Mouse (Mus musculus): ENCODE measurements around the gene Gna13.

DNA sequence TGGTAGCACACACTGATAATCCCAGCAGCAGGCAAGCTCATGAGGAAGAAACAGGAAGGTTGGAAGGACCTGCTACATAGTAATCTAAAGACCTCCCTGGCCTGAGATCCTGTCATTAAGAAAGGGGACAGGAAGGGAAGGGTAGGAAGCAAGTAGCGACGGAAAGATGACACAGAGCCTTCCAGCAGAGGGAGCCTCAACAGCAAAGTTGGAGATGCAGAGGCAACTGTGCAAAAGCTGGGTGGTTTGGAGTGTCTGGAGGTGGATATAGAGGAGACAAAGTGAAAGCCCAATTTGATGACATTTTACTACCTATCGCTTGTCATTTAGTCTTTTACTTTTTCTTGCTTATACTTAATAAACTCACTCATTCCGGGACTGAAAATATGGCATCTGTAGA lies 45.7 kb upstream of the Gna13 start:
- TF ChIP-seq POLR2A (IDR thresholded peaks at IDR 0.05; ENCODE audit: insufficient read depth, low read length) (no peak), EP300 (IDR thresholded peaks at IDR 0.05; ENCODE audit: insufficient read depth, low read depth, low read length) (no peak), CTCF (IDR thresholded peaks at IDR 0.05; ENCODE audit: low read depth, low read length) (peak; percentile 76)
